Mouse (Mus musculus) v-Abl transformed pro-B cells (cell line): ENCODE results near the gene E030030I06Rik.
"Not testable (repeated sequence)": the region's sequence is repeated elsewhere in the genome, so short reads cannot be mapped to it uniquely, and the experiment has no call there.

ENCODE experiments used
- in situ Hi-C, 2 experiments: fragments of 400-800 bp; cut with MboI; formaldehyde crosslinking; loops; one replicate each; pipeline ENCODE4 v1.15.1; 2025; ENCODE audit not compliant: unreplicated experiment in 2 of 2

E030030I06Rik gene

GRCm38 (mm10) chr10:22154127-22154526 is 5.1 kb upstream of the E030030I06Rik start:
- in situ Hi-C loops, result loop anchor here in 1 of 2 experiments (10.0 kb wide), 1 partner anchor 131 kb away; no protein-coding TSS in a partner anchor

- in situ Hi-C loops, result loop anchor here in 1 of 2 experiments (10.0 kb wide), 1 partner anchor 132 kb away; no protein-coding TSS in a partner anchor
Measured at GRCm38 (mm10) chr10:22153147-22153690, 4.1 kb upstream of the E030030I06Rik start.

- in situ Hi-C loops, result loop anchor here in 1 of 2 experiments (10.0 kb wide), 1 partner anchor 133 kb away; no protein-coding TSS in a partner anchor
Measured at GRCm38 (mm10) chr10:22151863-22152640, 3.0 kb upstream of the E030030I06Rik start.

- in situ Hi-C loops, result loop anchor here in 1 of 2 experiments (10.0 kb wide), 1 partner anchor 134 kb away; no protein-coding TSS in a partner anchor
Measured at GRCm38 (mm10) chr10:22151056-22151862, 2.2 kb upstream of the E030030I06Rik start.

GRCm38 (mm10) chr10:22150593-22150992 is 1.5 kb upstream of the E030030I06Rik start:
- in situ Hi-C loops, result loop anchor here in 1 of 2 experiments (10.0 kb wide), 1 partner anchor 134 kb away; no protein-coding TSS in a partner anchor

- in situ Hi-C loops, result loop anchor here (10.0 kb wide), 3 partner anchors 135 to 325 kb away; no protein-coding TSS in a partner anchor
Measured at GRCm38 (mm10) chr10:22149691-22150465, 808 bp upstream of the E030030I06Rik start.

GRCm38 (mm10) chr10:22148441-22149072 is 513 bp downstream of the E030030I06Rik start:
- in situ Hi-C loops, result loop anchor here (10.0 kb wide), 2 partner anchors 156 to 326 kb away; no protein-coding TSS in a partner anchor

- in situ Hi-C loops, result loop anchor here (10.0 kb wide), 2 partner anchors 162 to 332 kb away; no protein-coding TSS in a partner anchor
Measured at GRCm38 (mm10) chr10:22142926-22143325, 6.1 kb downstream of the E030030I06Rik start.

- in situ Hi-C loops, result loop anchor here (10.0 kb wide), 2 partner anchors 163 to 333 kb away; no protein-coding TSS in a partner anchor
Measured at GRCm38 (mm10) chr10:22142194-22142593, 6.9 kb downstream of the E030030I06Rik start.

GRCm38 (mm10) chr10:22140665-22141280 is 8.3 kb downstream of the E030030I06Rik start:
- in situ Hi-C loops, result loop anchor here (10.0 kb wide), 2 partner anchors 164 to 334 kb away; no protein-coding TSS in a partner anchor

- in situ Hi-C loops, result no loop called here
Measured at GRCm38 (mm10) chr10:22074531-22074930, 74.5 kb downstream of the E030030I06Rik start.

GRCm38 (mm10) chr10:22072739-22073138 is 76.3 kb downstream of the E030030I06Rik start:
- in situ Hi-C loops, result no loop called here

GRCm38 (mm10) chr10:22070576-22070975 is 78.5 kb downstream of the E030030I06Rik start:
- in situ Hi-C loops, result no loop called here

GRCm38 (mm10) chr10:22070168-22070567 is 78.9 kb downstream of the E030030I06Rik start:
- in situ Hi-C loops, result no loop called here

GRCm38 (mm10) chr10:22067979-22068378 is 81.1 kb downstream of the E030030I06Rik start, which contains the start of gene 4930444G20Rik:
TSS of gene 4930444G20Rik (minus strand) at chr10:22068079.
- in situ Hi-C loops, result not testable (repeated sequence)
